Mouse (Mus musculus) ovary, postnatal 10 days (tissue): ENCODE results near the gene Mns1.
"Not testable (repeated sequence)": the region's sequence is repeated elsewhere in the genome, so short reads cannot be mapped to it uniquely, and the experiment has no call there.

Source experiments
- DNase-seq: peaks from one replicate; pipeline ENCODE4 v3.0.0; 2022; ENCODE audit warnings: low spot score

The Mns1 gene

DNA sequence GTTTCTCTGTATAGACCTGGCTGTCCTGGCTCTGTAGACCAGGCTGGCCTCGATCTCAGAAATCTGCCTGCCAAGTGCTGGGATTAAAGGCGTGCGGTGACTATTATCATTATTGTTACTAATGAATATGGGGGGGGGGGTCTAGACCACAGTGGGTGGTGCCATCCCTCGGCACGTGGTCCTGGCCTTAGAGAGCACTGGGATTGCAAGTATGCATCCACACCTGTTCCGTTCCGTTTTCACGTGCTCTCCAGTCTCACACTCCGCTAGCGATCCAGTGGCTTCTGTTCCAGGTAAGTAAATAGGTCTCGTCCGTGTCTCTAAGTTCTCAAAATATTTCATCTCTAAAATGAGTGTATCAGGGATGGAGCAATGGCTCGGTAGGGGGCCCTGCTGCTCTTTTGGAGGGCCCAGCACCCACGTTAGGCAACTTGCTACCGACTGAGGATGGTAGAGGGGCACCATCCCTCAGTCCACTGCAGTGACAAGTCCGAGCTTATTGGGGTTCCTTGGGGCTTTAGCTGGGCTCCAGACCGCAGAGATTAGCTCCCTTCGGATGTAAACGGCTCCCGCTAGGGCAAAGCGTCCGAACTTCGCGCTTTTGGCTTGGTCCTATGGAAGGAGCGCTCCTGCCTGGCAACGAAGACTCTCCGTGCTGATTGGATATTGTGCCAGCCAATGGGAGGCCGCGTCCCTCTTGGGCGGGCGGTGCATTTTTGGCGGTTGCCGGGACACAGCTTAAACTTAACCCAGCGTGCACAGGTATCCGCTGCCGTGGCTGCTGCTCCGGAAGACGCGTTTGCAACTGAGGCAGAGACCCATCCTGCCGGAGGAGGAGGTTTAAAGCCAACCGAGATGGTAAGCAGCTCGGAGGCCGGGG, at the start of gene Mns1:
Gene Mns1, plus strand, starts transcription at position 190 of the 880 bp plus-strand sequence.
- peak; percentile 88 for DNase-seq

DNA sequence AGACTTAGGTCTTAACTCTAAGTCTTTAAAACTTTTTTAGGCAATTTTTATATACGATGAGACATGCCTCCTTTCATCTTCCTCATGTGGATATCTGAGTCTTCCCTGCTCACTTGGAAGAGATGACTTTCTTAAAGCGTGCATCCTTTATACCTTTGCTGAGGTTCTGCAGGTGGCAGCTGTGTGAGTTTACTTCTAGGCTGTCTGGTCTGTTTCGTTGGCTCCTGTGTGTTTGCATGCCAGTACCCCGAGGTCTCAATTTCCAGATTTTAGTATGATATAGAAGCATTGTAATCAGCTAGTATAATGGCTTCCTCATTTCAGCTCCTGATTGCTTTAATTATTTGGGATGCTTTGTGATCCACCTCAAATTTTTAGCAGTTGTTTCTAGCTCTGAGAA, 48.9 kb upstream of the Mns1 start:
- DNase-seq: no peak

DNA sequence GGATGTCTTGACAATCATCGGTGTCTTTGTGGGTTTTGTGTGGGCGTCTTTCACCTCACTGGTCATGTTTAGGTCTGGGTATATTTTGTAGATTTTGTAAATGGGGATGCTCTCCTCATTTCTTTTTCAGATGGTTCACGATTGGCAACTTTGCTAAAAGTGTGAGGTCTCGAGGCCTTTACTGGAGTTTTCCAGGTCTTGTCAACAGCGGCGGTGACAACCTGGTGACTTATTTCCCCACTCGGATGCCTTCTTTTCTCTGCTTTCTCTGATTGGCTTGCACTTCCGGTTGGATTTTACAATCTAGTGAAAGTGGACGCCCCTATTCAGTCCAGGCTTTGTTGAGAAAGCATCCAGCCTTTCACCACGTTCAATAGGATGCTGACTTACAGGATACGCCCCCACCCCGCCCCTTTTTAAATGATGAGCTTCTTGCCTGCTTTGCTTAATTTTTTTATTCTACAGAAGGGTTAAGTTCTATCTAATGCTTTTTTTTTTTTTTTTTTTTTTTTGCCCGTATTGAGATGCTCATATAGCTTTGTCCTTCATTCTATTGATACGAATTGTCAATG, 48.3 kb upstream of the Mns1 start:
- DNase-seq: no peak

DNA sequence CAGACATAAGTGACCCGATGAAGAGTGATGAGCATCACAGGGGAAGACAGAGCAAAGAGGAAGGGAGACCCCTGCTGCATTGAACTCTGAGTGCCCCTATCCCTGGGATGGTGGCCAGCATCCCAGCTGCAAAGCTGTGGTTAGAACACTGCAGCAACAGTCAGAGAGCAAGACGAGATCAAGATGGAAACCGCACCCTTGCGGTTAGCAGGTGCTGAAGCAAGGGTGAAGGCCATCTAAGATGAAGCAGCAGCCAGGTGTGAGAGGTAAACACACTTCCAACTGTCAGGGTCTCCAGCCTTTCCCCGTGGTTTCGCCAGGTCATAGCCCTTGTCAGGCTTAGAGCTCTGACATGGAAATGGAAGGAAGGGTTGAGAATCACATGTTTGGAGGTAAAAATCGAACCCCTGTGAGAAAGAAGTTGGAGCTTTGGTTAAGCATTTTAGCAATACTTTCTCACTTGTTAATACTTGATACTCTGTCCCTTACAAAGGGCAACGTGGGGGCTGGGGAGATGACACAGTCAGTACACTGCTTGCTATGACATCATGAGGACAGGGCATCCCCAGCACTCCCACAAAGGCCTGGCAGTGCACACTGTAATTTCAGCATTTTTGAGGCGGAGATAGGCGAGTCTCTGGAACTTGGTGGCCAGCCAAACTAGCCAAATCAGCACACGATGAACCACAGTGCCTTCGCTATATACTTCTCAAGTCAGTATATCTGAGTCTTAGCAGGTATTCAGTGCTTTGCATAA, 47.3 kb upstream of the Mns1 start:
- DNase-seq: no peak

DNA sequence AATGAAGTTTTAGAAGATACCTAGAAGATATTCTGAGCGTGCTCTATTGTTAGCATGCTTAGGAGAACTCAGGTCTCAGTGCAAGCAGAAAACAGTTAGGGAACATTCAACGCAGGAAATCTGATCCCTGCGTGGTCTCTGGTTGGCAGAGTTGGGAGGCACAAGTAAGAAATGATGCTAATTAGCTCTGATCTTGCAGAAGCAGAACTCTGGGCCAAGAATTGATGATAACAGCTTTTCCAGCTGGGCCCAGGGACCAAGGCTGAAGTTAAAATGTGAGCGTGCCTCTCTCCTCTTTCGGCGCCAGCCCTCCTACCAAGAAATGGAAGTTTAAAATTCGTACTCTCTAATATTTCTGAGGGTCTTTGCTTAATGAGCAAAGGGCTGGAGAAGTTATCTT, 45.1 kb upstream of the Mns1 start:
- no peak for DNase-seq

DNA sequence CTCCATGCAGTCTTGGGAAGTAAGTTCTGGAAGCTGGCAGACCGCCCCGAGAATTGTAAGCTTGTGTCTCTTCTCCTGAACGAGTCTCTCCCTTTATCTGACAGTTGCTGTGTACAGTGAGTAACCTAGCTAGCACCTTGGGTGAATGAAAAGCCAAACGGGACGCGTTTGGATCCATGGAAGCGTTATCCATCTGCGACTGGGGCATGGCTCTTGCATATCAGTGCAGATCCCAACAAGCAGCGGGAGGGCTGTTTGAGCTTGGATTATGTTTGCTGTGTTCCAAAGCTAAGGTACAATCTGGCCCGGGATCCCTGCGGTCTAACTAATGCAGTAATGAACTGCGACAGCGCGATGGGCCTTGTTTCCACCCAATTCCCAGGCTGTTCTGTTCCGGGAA, 44.6 kb upstream of the Mns1 start:
- no peak for DNase-seq

DNA sequence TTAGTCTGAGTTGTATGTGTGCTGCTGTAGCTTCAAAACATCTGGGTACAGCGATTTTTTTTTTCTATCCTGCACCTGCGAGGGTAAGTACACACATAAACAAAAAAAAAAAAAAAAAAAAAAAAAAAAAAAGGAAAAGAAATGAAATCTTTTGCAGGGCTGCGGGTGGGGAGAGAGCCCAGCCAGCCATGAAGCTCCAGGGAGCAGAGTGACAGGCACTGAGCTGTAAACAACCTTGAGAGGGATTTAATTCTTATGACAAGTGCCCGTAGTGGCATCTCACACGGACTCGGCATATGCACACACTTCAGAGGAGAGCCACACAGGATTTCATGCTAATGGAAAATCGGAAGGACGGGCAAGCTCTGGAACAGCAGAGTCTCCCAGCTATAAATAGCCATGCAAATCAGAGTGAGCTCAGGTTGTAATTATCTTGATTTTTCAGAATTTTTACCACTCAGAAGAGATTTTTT, 43.9 kb upstream of the Mns1 start:
- no peak for DNase-seq

DNA sequence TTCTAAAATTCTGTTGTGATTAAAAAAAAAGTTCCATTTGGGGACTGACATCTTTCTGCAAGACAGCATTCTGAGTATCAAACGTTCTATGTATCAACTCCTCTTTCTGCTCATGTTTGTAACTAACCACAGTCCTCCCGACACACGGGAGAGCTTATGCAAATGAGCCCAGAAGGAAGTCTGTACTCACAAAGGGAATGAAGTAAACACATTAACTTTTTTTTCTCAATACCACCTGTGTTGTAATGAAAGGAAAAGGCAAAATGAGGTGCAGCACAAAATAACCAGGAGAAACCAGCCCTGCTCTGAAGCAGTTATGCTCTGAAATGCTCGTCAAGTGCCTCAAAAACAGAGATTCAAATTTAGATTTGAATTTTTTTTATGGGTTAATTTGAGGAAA, 37.7 kb upstream of the Mns1 start:
- no peak for DNase-seq

DNA sequence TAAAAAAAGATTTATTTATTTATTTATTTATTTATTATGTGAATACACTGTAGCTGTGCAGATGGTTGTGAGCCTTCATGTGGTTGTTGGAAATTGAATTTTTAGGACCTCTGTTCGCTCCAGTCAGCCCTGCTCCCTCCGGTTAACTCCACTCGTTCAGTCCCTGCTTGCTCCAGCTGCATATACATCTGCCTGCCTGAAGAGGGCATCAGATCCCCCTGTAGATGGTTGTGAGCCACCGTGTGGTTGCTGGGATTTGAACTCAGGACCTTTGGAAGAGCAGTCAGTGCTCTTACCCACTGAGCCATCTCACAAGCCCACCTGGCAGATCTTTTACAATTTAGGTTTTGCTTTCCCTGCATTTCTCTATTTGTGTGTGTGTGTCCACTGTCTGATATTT, 36.0 kb upstream of the Mns1 start:
- not testable (repeated sequence) for DNase-seq

DNA sequence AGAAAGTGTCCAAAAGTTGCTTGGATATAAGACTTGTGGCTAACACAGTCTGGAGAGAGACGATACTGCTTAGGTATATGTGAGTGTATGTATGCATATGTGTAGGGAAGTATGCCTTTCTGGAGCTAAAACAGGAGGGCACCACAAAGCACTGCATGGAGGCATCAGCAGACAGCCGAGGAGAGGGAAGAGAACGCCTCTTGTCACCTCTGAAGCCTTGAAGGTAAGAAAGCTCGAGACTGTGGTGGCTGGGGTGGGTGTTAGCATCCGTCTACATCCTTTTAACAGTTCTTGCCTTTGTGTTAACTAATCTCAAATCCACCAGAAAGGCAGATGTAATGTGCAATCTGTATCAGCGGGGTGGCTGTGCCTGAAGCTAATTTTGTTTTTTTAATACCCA, 34.4 kb upstream of the Mns1 start:
- DNase-seq: no peak

DNA sequence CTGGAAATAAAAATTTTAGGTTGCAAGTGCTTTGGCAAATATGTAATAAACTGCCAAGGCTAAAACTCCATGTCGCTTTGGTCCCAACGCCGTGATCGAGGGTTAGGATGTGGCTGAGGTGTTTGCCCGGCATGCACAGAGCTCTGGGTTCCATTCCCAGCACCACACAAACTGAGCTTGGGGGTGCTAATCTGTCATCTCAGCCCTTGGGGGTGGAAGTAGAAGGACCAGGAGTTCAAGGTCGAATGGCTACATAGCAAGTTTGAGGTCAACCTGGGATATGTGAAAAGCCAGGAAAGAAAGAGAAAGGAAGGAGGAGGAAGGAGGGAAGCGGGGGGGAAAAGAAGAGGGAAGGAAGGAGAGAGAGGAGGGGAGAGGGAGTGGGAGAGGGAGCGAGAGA, 33.4 kb upstream of the Mns1 start:
- no peak for DNase-seq

DNA sequence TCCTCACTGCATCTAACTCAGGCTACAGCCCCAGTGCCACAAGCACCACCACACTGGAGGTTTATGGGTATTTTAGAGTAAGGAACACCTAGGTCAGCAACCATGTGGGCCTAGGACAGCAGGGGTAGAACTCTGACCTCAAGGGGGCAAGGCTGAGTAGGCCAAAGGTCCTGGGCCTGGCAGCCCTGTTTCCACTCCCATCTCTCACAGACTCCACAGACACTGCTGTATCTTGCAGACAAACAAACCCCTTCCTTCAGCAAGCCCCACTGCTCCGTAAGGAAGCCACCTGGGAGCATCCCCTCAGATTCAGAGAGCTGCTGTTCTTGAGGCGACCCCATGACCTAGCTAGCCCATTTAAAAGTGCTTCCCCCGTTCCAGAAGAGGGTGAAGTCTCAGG, 32.9 kb upstream of the Mns1 start:
- no peak for DNase-seq

DNA sequence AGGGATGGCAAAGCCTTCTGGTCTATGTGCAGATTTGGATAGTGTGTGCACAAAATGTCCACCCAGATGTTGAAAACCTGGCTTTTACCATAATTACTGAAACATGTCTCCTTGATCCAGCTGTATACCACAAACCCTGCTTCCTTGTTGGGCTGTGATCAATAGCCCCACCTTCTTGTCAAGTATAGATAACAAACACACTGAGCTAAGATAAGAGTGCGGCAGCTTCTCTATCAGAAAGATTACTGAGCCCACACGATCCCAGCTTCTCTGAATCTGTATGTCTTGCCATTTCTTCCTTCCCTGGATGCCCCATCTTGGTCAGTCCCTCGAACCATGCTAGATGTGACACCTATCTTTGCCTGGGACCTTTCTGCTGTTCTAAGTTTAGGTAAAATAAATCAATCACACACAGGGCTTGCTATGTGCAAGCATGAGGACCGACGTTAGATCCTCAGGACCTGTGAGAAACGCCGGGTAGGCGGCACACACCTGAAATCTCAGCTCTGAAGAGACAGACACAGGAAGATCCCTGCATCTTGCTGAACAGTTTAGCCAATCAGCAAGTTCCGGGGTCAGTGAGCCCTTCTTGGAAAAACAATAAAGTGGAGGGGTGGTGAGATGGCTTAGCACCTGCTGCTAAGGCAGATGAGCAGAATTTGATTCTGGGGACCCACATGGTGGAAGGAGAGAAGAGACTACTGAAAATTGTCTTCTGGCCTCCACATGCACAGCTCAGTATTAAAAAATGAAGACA, 31.8 kb upstream of the Mns1 start:
- no peak for DNase-seq

DNA sequence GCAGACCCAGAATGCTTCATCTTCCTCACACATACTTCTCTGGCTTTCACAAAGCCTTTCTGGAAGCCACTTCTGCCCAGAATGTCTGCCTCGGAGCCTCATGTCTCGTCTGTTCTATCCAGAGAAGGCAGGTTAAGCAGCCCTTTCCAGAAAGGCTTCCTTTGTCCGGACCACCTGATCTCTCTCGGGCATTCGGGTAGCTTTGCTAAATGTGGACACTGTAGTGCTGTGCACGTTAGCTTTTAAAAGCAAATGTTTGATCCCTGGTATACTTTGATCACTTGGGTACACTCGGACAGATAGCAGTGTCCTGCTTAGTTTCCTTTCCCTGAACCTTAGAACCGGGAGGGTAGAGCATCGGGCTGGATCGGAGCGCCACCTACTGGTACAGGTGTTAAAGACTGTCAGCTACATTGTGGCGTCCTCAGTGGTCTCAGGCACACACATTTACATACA, 29.7 kb upstream of the Mns1 start:
- peak; percentile 61 for DNase-seq

DNA sequence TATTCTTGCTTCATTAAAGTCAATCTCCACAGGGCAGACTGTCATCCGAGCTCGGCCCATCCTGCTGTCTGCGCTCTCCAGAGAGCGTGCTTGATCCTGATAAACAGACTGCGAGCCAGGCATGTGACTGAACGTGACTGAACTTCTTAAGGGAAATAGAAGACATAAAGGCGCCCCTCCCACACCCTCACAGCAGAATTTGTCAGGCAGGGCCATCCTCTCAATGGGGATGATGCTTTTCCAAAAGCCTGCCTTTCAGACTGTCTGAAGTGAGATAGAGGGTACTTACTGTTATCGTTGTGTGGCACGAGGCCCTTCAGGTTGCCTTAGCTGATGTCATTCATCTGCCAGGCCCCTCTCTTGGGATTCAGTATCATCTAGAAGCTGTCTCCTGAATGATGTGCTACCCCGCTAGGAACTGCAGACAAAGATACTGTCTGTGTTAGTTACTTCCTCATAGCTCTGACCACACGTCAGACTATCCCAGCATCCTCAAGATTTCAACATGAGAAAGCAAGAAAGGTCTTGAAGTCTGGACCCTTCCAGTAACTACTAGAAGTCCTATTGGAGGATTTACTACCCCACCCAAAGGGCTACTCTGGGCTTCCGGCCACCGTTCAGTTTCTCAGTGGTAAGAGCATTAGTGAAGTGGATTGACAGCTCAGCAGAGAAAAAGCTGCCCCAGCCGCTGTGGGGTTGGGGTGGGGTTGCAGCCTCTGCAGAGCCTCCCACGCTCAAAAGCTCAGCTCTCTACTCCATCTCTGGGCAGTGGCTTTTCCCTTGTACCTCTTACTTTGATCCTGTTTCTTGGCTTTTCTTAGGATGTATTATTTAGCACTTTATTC, 28.2 kb upstream of the Mns1 start:
- DNase-seq: no peak

DNA sequence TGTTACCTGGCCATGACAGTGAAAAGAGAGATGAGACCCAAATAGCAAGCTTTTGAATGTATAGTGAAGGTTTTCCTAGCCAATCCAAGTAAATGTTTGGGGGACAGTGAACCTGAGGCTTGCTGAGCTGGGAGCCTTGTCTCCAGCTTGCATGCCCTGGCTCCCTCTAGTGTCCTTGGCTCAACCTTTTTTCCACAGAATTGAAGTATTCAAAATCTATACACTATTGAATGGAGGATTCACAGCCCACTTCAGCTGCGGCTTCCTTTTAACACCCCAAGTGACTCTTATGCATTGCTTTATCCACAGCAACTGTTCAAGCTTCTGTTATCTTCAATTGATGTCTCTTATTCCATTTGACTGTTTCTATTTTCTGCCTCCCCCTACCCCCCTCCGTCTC, 26.1 kb upstream of the Mns1 start:
- no peak for DNase-seq

DNA sequence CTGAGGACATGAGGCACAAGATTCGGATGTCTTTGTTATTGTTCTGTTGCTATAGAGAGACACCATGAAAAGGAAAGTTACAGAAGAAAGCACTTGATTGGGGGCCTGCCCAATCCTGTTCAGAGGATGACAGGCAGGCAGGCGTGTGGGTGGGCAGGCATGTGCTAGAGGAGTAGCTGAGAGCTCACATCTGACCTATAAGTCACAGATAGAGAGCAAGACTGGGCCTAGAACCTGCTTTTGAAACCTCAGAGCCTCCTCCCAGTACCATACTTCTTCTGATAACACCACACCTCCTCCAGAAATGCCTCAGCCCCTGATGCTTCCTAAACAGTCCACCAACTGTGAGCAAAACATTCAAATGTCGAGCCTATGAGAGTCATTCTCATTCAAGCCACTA, 19.4 kb upstream of the Mns1 start:
- DNase-seq: no peak

DNA sequence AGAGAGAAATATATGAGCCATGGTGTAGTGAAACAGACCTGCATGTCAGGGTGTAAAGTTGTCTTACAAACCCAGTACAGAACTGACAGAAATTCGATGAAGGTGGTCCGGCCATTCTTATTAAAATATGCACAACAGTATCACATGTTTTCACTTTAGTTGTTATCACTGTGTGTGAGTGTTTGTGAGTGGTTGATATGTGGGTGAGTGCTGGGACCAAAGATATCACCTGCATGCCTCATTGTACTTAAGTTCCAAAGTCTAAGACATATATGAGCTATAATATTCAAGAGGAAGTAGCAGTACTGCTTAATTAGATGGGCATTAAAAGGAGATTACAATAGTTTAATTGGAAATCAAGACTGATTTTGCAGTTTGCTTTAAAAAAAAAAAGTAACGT, 17.3 kb upstream of the Mns1 start:
- DNase-seq: no peak

DNA sequence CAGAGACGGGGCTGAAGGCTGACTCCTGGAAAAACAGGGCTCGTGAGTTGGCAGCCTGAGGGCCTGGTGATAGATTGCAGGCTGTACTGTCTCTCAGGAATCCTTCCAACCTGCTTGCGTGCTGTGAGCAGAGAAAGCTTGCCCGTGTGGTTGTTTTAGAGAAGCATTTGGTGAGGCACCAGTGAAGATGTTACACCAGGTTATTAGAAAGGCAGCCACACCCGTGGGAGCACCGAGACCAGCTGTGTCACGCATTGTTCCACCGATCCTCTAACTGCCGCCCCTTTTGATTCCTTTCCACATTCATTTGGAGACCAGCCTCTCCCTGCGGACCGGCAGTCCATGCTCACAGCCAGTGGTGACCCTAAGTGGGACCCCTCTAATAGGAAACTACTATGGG, 15.5 kb upstream of the Mns1 start:
- no peak for DNase-seq

DNA sequence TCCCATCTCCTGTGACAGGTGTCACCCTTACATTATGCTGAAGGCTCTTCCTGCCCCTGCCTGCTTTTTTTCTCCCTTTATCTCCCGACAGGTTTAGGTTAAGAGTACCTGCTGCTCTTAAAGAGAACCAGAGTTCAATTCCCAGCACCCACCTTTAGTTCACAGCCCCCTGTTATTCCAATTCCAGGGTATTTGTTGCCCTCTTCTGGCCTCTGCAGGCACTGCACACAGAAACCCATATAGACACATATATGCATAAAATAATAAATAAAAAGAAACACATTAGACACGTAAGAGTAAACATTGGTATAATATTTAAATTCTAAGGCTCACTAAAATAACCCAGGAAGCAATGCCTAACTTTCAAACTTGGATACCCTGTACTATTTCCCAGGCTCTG, 15.1 kb upstream of the Mns1 start:
- no peak for DNase-seq

DNA sequence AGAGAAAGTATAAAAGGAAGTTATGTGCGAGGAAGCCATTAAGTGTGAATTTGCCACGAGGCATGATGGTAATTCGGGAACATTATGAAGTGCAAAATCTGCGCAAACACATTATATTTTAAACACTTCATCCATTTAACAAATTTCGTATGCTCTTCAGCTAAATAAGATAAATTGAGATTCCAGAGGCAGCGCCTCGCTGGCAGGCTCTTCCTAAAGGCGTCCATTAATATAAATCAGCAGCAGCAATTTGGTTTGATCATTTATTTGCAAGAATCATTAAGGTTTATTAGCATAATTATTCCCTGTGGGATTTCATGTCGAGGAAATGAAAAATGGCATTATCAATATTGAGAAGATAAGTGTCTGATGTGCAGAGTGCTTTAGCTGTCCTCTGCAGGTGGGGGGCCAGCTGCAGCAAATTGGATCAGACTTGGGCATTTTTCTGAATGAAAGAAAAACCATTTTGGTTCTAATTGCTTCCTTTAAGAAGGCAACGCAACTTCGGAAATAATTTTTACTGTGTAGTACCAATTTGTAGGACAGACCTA, 12.4 kb upstream of the Mns1 start:
- no peak for DNase-seq
